Mouse (Mus musculus) limb, embryonic 15.5 days (tissue): ENCODE data around the gene 4933406M09Rik. TPM values are rescaled to one million over a fixed set of nuclear protein-coding genes. Genes with fewer than 3 reads are reported as not detected.

Experiments used
- ATAC-seq: fragments of 200-750 bp; cut with Nextera tagmentation; 2 replicates; pipeline ENCODE4 v1.8.0; 2017; ENCODE audit warnings: low read depth, moderate TSS enrichment; ENCODE audit not compliant: insufficient number of reproducible peaks, low FRiP score, low TSS enrichment
- H3K27ac ChIP-seq: fragments of 300-500 bp; sonication (generic); 2 replicates; pipeline ENCODE4 v1.5.1; 2015; ENCODE audit warnings: moderate library complexity, mild to moderate bottlenecking, inconsistent platforms
- H3K27me3 ChIP-seq: fragments of 300-500 bp; sonication (generic); 2 replicates; pipeline ENCODE4 v1.6.1; 2015; ENCODE audit warnings: inconsistent platforms
- H3K36me3 ChIP-seq: fragments of 300-500 bp; sonication (generic); 2 replicates; pipeline ENCODE4 v1.6.1; 2015; ENCODE audit warnings: inconsistent platforms
- H3K4me1 ChIP-seq: fragments of 300-500 bp; sonication (generic); 2 replicates; pipeline ENCODE4 v1.6.1; 2015; ENCODE audit warnings: inconsistent platforms
- H3K4me2 ChIP-seq: fragments of 300-500 bp; sonication (generic); 2 replicates; pipeline ENCODE4 v1.6.1; 2015; ENCODE audit warnings: mild to moderate bottlenecking, inconsistent platforms
- H3K4me3 ChIP-seq: fragments of 300-500 bp; sonication (generic); 2 replicates; pipeline ENCODE4 v1.5.1; 2015; ENCODE audit warnings: mild to moderate bottlenecking, inconsistent platforms
- H3K9ac ChIP-seq: fragments of 300-500 bp; sonication (generic); 2 replicates; pipeline ENCODE4 v1.6.1; 2015; ENCODE audit warnings: inconsistent platforms
- H3K9me3 ChIP-seq: fragments of 300-500 bp; sonication (generic); 2 replicates; pipeline ENCODE4 v1.6.1; 2016; ENCODE audit warnings: inconsistent platforms
- WGBS: fragments of 180-500 bp; shearing (Covaris S2); methylation state at CpG from one replicate; pipeline ENCODE4 v1.1.7; 2015; 5-methylcytosine and 5-hydroxymethylcytosine counted together
- polyA plus RNA-seq: library from polyadenylated mRNA; unstranded; fragments of >200 nt; fragmentation: Nextera tagmentation; extraction: Ambion mirVana; gene quantifications from 2 replicates; pipeline ENCODE4 v1.2.1, GENCODE M21; 2015

4933406M09Rik gene
- polyA plus RNA-seq, 1 experiment from 2014 or later = not detected

GRCm38 (mm10) chr1:134347791-134348190 lies 37.9 kb upstream of the 4933406M09Rik start:
- H3K27me3 ChIP-seq = no peaks in the 10 kb centered on the region
- no peak for ATAC-seq
- H3K27ac ChIP-seq = no peak overlapping the region
- no peaks in the 10 kb centered on the region for H3K9me3 ChIP-seq
- no peak overlapping the region for H3K4me3 ChIP-seq
- peaks cover 58% of the 10 kb centered on the region for H3K36me3 ChIP-seq
- H3K4me2 ChIP-seq = no peak overlapping the region
- 94% methylated on average over 9 of the region's 9 CpGs for WGBS
- no peak overlapping the region for H3K9ac ChIP-seq
- H3K4me1 ChIP-seq = peaks cover 16% of the 10 kb centered on the region

- no peak overlapping the region for H3K4me2 ChIP-seq
- no peaks in the 10 kb centered on the region for H3K4me1 ChIP-seq
- no peak overlapping the region for H3K27ac ChIP-seq
- H3K27me3 ChIP-seq = no peaks in the 10 kb centered on the region
- WGBS = 96% methylated on average over 2 of the region's 2 CpGs
- peaks cover 81% of the 10 kb centered on the region for H3K36me3 ChIP-seq
- no peak overlapping the region for H3K4me3 ChIP-seq
- ATAC-seq = no peak
- no peaks in the 10 kb centered on the region for H3K9me3 ChIP-seq
- H3K9ac ChIP-seq = no peak overlapping the region
Observed at GRCm38 (mm10) chr1:134353326-134353725, 32.4 kb upstream of the 4933406M09Rik start.

GRCm38 (mm10) chr1:134357461-134357860 lies 28.3 kb upstream of the 4933406M09Rik start:
- no peak for ATAC-seq
- no peak overlapping the region for H3K4me2 ChIP-seq
- WGBS = 83% methylated on average over 4 of the region's 4 CpGs

DNA sequence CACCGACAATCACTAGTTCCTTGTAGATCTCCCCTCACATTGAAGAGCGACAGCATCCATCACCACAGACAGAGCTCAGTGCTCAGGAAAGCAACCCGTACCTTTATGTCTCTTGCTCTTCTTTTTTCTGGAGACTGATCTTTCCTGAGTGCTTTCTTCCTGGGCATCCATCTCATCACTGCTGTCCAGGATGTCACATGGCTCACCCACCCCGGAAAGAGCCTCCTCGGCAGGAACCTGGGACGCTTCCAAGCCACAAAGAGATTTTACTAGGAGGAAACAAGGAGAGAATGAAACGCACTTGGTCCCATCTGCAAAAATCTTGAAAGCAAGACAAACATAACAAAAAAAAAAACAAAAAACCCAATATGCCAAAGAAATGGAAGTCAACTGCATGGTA lies 25.1 kb upstream of the 4933406M09Rik start:
- Histone ChIP-seq H3K9ac (no peak overlapping the region), H3K27me3 (no peaks in the 10 kb centered on the region), H3K9me3 (no peaks in the 10 kb centered on the region), H3K4me1 (peaks cover 8% of the 10 kb centered on the region; the same call in 1 of the 2 replicates), H3K27ac (no peak overlapping the region), H3K4me3 (peak overlapping the region; percentile 87), H3K4me2 (peak overlapping the region; percentile 63), H3K36me3 (peaks cover 25% of the 10 kb centered on the region)
- no peak for ATAC-seq
- WGBS = 73% methylated on average over 7 of the region's 7 CpGs

More at GRCm38 (mm10) chr1:134357461-134357860, 28.3 kb upstream of the 4933406M09Rik start:
- H3K4me1 ChIP-seq = peaks cover 8% of the 10 kb centered on the region; the same call in 1 of the 2 replicates
- no peak overlapping the region for H3K27ac ChIP-seq
- H3K9ac ChIP-seq = no peak overlapping the region
- H3K27me3 ChIP-seq = no peaks in the 10 kb centered on the region
- H3K9me3 ChIP-seq = no peaks in the 10 kb centered on the region
- peaks cover 56% of the 10 kb centered on the region for H3K36me3 ChIP-seq
- H3K4me3 ChIP-seq = no peak overlapping the region

- H3K4me2 ChIP-seq = peak overlapping the region; percentile 63
- peak overlapping the region; percentile 89 for H3K9ac ChIP-seq
- peak; percentile 84 for ATAC-seq
- H3K4me1 ChIP-seq = peaks cover 8% of the 10 kb centered on the region; the same call in 1 of the 2 replicates
- peaks cover 19% of the 10 kb centered on the region for H3K36me3 ChIP-seq
- H3K27me3 ChIP-seq = no peaks in the 10 kb centered on the region
- WGBS = under 1% methylated on average over 42 of the region's 44 CpGs
- H3K4me3 ChIP-seq = peak overlapping the region; percentile 87
- no peaks in the 10 kb centered on the region for H3K9me3 ChIP-seq
- peak overlapping the region; percentile 84 for H3K27ac ChIP-seq
Observed at GRCm38 (mm10) chr1:134361195-134361856, 24.4 kb upstream of the 4933406M09Rik start.

GRCm38 (mm10) chr1:134361857-134362212 lies 23.9 kb upstream of the 4933406M09Rik start, which contains the start of gene Tmem183a:
Tmem183a (minus strand) TSS chr1:134361979.
- WGBS = under 1% methylated on average over 38 of the region's 38 CpGs
- H3K27me3 ChIP-seq = no peaks in the 10 kb centered on the region
- peak within 1 kb of the TSS; percentile 87 for H3K4me3 ChIP-seq
- H3K9ac ChIP-seq = peak within 1 kb of the TSS; percentile 89
- peaks cover 8% of the 10 kb centered on the region; the same call in 1 of the 2 replicates for H3K4me1 ChIP-seq
- ATAC-seq = peak; percentile 94
- no peaks in the 10 kb centered on the region for H3K9me3 ChIP-seq
- H3K27ac ChIP-seq = peak within 1 kb of the TSS; percentile 84
- peaks cover 16% of the 10 kb centered on the region for H3K36me3 ChIP-seq
- H3K4me2 ChIP-seq = peak within 1 kb of the TSS; percentile 63

DNA sequence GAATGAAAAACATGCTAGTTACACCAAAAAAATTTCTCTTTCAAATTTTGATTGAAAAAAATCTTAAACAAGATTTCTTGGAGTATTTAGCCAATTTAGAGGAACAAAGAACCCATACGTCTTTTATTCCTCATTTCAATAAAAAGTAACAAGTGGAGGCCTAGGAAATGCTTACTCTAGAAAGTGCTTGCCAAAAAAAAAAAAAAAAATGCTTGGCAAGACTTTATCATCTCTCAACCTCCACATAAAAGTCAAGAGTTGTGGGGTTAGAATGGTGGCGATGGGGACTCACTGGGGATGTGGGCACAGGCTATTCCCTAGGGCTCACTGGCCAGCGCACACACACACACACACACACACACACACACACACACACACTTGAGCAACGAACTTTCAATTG lies 22.5 kb upstream of the 4933406M09Rik start:
- Histone ChIP-seq H3K27me3 (no peaks in the 10 kb centered on the region), H3K4me1 (peaks cover 8% of the 10 kb centered on the region; the same call in 1 of the 2 replicates), H3K27ac (no peak overlapping the region), H3K4me3 (no peak overlapping the region), H3K9ac (no peak overlapping the region), H3K9me3 (no peaks in the 10 kb centered on the region), H3K4me2 (no peak overlapping the region), H3K36me3 (peaks cover 8% of the 10 kb centered on the region)
- no peak for ATAC-seq
- 62% methylated on average over 4 of the region's 4 CpGs for WGBS

GRCm38 (mm10) chr1:134365491-134365890 lies 20.2 kb upstream of the 4933406M09Rik start:
- H3K27ac ChIP-seq = no peak overlapping the region
- no peak for ATAC-seq
- no peak overlapping the region for H3K4me3 ChIP-seq
- H3K36me3 ChIP-seq = no peaks in the 10 kb centered on the region
- H3K9ac ChIP-seq = no peak overlapping the region
- H3K4me2 ChIP-seq = no peak overlapping the region
- no peaks in the 10 kb centered on the region for H3K27me3 ChIP-seq
- H3K9me3 ChIP-seq = no peaks in the 10 kb centered on the region
- H3K4me1 ChIP-seq = peaks cover 7% of the 10 kb centered on the region; the same call in 1 of the 2 replicates
- WGBS = 61% methylated on average over 5 of the region's 5 CpGs

DNA sequence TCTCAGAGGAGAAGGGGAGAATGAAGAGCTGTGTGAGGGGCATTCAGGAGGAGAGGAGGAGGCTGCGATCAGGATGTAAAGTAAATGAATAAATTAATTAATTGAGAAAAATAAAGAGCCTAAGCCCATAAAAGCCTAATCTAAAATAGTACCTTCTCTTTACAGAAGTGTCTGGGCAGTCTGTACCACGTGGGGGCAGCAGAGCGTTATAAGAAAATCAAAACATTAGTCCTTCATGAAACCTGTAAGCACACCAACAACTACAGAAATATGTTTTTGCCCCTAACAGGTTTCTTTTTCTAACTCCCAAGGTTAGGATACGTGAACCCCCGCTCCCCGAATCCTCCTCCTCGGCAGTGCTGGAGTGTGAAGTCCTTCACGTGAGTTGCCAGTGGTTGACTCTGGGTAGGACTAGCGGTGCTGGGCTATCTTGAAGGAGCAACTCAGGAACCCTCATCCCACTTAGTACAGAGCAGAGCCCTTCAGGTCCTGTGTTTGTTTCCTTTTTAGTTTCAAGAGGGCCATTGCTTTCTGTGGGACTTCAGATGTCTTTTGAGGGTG lies 16.9 kb upstream of the 4933406M09Rik start:
- Histone ChIP-seq H3K27me3 (no peaks in the 10 kb centered on the region), H3K27ac (no peak overlapping the region), H3K4me1 (no peaks in the 10 kb centered on the region), H3K9ac (no peak overlapping the region), H3K4me2 (no peak overlapping the region), H3K9me3 (no peaks in the 10 kb centered on the region), H3K36me3 (no peaks in the 10 kb centered on the region), H3K4me3 (no peak overlapping the region)
- WGBS = 47% methylated on average over 9 of the region's 9 CpGs
- ATAC-seq = no peak

GRCm38 (mm10) chr1:134374124-134374523 lies 11.6 kb upstream of the 4933406M09Rik start:
- Histone ChIP-seq H3K4me2 (no peak overlapping the region), H3K9me3 (no peaks in the 10 kb centered on the region), H3K27ac (no peak overlapping the region), H3K4me1 (no peaks in the 10 kb centered on the region), H3K27me3 (no peaks in the 10 kb centered on the region), H3K36me3 (no peaks in the 10 kb centered on the region), H3K4me3 (no peak overlapping the region), H3K9ac (no peak overlapping the region)
- 59% methylated on average over 2 of the region's 2 CpGs for WGBS
- ATAC-seq = no peak

- Histone ChIP-seq H3K4me3 (no peak overlapping the region), H3K4me2 (no peak overlapping the region), H3K9ac (no peak overlapping the region), H3K27ac (no peak overlapping the region), H3K4me1 (peaks cover 7% of the 10 kb centered on the region; the same call in 1 of the 2 replicates), H3K9me3 (no peaks in the 10 kb centered on the region), H3K27me3 (no peaks in the 10 kb centered on the region), H3K36me3 (no peaks in the 10 kb centered on the region)
- ATAC-seq = no peak
- 69% methylated on average over 2 of the region's 2 CpGs for WGBS
Observed at GRCm38 (mm10) chr1:134381051-134381450, 4.7 kb upstream of the 4933406M09Rik start.
